Mouse (Mus musculus): ENCODE measurements around the gene Rho. TPM values are rescaled to one million over a fixed set of nuclear protein-coding genes. Genes with fewer than 3 reads are reported as not detected.
A peak's percentile ranks its signal among the peaks of the same experiment; 100 is the strongest.

Gene Rho
- not detected for total RNA-seq (2021)

DNA sequence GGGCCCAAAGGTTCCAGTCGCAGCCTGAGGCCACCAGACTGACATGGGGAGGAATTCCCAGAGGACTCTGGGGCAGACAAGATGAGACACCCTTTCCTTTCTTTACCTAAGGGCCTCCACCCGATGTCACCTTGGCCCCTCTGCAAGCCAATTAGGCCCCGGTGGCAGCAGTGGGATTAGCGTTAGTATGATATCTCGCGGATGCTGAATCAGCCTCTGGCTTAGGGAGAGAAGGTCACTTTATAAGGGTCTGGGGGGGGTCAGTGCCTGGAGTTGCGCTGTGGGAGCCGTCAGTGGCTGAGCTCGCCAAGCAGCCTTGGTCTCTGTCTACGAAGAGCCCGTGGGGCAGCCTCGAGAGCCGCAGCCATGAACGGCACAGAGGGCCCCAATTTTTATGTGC, at the start of gene Rho:
Gene Rho (plus strand): TSS at position 110 of the 400 bp plus-strand sequence.
- intact Hi-C loops (cut with DNase I): no loop called here
- no peak for DNase-seq

DNA sequence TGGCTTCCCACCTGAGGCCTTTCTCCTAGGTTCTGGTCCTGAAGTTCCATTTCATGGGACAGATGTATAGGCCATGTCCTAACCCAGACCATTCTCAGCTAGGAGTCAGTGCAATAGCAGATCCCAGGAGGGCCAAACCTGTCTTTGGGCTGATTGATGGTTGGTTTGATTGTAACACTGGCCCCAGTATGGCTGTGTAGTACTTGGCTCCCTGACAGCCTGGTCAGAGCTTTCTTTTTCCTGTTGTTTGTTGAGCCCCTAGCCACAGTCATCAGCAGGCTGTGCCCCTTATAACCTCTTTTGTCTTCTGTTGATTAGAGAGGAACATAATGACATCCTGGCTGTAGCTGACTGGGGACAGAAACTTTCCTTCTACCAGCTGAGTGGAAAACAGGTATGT, 47.5 kb upstream of the Rho start:
- DNase-seq: no peak
- intact Hi-C loops (cut with DNase I): no loop called here

DNA sequence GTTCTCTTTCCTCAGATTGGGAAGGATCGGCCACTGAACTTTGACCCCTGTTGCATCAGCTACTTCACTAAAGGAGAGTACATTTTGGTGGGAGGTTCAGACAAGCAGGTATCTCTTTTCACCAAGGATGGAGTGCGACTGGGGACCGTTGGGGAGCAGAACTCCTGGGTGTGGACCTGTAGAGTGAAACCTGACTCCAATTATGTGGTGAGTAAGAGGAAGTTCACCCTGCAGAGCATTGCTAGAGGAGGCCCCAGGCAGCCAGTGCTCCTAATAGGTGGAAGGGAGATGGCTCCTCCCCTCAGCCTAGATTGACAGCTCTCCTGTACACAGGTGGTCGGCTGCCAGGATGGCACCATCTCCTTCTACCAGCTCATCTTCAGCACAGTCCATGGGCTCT, 44.7 kb upstream of the Rho start:
- no peak for DNase-seq
- intact Hi-C loops (cut with DNase I): loop anchor here (2.0 kb wide), 1 partner anchor 32 kb away; no protein-coding TSS in a partner anchor

DNA sequence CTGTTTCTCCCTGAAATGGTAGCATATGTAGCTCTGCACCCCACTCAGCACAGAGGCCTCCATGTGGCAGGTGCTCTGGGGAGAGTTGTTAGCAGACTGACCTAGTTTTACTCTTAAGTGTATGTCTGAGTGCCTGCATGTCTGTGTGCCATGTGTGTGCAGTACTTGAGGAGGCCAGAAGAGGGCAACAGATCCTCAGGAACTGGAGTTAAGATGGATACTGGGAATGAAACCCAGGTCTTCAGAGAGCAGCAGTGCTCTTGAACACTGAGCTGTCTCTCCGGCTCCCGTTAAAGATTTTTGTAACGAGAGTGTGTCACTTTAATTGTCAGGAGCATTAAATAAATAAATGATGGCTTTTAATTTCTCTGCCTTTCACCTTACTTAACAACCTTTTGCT, 43.3 kb upstream of the Rho start:
- intact Hi-C loops (cut with DNase I): no loop called here
- DNase-seq: no peak

DNA sequence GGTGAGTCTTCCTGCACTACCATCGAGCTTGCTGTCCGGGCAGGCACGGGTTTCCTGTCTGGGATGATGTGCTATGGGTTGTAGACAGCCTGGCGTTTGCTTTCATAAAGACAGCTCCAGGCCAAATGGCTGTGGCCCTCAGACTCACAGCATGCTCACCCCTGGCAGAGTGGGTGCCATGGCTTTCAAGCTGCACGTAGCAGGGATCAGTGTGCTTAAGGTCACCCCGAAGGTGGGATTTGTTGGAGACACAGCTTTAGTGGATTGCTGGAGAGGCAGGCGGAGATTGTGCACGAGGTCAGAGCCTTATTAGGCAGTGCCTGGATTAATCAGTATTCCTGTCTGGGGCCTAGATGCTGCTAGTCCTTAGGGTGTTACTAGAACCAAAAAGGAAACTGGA, 40.9 kb upstream of the Rho start:
- intact Hi-C loops (cut with DNase I): no loop called here
- DNase-seq: no peak

DNA sequence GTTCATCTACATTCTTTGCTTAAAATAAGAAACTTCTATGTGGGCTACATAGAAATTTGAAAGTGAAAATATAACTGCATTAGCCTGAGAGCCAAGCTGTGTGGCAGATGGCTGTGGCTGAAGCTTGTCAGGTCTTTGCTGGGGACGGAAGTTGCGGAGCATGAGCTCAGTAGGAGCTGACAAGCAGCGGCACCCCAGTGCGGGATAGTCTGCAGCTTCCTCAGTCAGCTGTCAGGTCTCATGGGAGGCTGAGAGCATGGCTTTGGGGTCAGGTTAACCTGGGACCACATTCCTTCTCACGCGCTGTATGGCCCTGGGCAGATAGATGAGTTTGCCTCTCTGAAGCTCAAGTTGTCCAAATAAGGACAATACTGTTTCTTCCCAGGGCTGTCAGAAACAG, 40.5 kb upstream of the Rho start:
- intact Hi-C loops (cut with DNase I): no loop called here

DNA sequence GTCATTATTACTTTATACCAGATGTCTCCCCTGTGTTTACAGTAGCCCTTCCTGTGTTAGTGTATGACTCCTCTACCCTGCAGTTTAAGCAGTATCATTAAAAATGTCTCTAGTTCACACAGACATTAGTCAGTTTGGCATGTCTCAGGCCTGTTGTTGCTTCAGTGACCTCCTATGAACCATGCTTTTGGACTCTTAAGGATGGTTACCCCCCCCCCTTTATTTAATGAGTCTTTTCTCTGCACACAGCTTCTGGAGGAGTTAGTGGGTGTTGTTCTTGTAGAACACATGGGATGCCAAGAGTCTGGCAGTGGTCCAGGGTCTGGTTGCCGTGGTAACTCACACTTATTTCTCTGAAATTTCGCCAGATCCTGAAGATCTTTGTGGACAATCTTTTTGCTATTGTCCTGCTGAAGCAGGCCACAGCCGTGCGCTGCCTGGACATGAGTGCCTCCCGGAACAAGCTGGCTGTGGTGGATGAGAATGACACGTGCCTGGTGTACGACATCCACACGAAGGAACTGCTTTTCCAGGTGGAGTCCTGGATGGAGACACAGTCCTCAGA, 40.0 kb upstream of the Rho start:
- peak; percentile 40 to 47 for DNase-seq
- intact Hi-C loops (cut with DNase I): no loop called here

More for the DNA sequence above, 40.5 kb upstream of the Rho start:
- no peak for DNase-seq

DNA sequence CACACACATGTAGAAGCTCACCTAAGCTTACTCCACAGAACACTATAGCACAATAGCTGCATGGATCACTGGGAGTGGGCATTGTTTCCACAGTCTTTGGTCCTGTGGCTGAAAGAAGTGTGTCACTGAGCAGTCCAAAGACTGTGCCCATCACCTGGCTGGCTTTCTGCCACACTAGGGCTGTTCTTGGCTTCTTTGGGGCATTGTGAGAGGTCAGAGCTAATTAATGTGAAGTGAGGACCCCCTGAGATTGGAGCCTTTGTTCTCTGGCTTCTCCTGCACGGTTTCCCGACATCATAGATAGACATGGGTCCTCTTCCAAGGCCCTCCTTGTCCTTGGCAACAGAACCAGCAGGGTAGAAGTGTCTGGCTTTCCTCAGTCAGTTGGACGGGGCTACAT, 39.2 kb upstream of the Rho start:
- intact Hi-C loops (cut with DNase I): no loop called here
- DNase-seq: no peak

DNA sequence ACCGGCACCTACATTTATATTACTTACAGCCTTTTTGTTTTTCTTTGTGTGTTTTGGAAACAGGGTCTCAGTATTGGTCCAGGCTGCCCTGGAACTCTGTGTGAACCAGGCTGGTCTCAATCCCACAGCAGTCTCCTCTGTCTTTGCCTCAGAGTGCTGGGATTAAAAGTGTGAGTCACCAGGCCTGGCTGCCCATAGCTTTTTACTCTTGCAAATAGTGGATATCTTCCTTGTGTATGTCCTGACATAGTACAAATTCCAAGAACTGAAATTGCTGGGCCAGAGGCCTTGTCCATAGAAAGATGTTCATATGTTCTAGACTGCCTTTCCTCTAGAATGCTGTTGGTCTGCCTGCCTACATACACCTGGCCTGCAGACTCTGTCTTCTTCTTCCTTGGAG, 35.2 kb upstream of the Rho start:
- intact Hi-C loops (cut with DNase I): loop anchor here (5.0 kb wide), 1 partner anchor 231 kb away; no protein-coding TSS in a partner anchor
- DNase-seq: no peak

DNA sequence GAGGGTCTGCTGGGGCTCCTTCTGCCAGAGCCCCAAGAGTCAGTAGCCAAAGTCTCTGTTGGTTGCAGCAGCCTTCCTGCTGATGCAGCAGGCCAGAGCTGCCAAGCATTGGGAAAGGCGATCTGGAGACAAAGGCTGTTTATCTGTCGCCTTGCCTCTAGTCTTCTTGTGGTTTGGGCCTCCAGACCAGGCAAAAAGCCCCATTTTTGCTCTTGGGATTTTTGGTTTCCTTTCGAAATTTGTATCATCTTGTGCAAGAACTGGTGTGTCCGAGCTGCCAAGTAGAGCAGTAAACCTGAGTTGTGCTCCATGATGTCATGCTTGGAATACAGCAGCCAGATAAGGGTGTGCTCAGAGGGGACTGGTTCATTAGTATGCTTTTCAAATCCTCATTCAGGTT, 34.4 kb upstream of the Rho start:
- peak; percentile 56 to 61 for DNase-seq
- intact Hi-C loops (cut with DNase I): loop anchor here (5.0 kb wide), 1 partner anchor 230 kb away; no protein-coding TSS in a partner anchor

DNA sequence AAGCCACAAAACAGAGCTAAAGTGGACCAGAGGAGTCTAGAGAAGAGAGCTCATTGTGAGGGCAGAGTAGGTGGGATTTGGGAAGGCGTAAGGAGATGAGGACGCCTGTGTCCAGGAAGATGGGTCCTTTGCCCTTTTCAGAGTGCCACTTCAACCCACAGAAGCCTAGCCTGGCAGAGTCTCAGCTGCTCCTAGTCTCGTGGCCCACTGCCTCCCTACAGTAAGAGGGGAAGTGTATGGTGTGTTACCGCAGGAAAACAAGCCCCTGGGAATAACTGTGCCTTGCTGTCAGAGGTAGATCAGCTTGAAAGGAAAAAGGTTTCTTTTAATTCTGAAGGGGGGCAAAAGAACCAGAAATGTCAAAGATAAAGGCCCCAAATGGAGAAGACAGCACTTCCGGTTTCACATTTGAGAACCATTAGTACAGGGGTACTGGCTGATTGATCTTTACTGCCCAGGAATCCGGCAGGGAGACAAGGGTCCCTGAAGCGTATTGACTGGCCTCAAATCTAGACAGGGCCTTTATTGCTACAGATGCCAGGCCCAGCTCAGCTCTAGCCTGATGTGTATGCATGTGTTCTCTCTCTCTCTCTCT, 33.5 kb upstream of the Rho start:
- DNase-seq: no peak
- intact Hi-C loops (cut with DNase I): loop anchor here (5.0 kb wide), 1 partner anchor 229 kb away; no protein-coding TSS in a partner anchor

DNA sequence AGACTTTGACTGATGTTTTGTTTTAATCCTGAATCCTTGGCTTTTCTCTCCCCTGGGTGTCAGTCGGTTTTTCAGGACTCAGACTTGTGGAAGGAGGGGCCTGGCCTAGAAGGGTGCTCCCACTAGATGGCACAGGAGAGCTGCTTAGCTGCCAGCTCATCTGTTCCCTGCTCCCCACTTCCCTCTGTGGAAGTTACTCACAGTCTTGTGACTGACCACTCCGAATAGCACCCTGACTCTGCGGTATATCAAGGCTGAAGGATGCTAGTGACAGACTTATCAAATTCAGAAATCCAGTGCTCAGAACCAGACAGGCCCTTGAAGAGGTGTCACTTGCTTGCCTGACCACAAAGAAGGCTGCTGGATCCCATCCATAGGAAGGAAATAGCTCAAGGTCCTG, 30.5 kb upstream of the Rho start:
- peak; percentile 81 to 83 for DNase-seq
- intact Hi-C loops (cut with DNase I): loop anchor here (1.0 to 2.0 kb wide), 3 partner anchors 54 to 106 kb away; no protein-coding TSS in a partner anchor

DNA sequence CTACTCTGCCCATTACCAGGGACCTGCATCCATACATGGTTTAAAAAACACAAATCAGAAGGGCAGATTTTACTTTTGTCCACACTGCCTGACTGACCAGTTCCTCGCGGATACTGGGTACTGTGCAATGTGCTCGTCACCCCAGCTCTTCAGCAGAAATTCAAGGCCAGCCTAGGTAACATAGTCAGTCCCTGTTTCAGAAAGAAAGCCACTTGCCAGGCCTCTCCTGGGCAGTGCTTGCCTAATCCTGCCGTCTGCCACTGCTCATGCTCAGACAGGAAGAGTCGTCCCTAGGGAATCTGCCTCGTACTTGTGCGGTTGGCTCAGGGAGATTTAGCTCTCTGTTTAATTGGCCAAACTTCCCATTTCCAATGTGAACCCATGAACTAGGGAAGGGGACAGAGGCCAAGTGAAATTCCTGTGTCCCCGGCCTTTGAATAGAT, 30.0 kb upstream of the Rho start:
- peak; percentile 52 to 67 for DNase-seq
- intact Hi-C loops (cut with DNase I): loop anchor here (1.0 to 2.0 kb wide), 3 partner anchors 55 to 106 kb away; no protein-coding TSS in a partner anchor

DNA sequence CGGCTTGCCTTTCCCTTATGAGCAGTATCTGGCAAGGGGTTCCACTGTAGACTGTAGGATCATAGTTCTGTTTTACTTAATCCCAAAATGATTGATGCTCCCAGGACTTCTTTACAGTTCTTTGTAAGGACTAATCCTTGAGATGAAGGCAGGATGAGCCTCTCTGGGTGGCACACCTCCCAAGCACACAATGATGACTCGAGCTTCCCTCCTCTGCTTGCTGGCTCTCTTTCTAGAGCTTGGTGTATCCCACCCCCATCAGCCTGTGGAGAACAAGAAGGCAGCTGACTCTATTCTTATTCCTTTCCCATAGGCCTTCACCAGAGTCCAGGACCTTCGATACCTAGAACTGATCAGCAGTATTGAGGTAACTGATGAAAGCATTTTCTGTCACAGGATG, 29.0 kb upstream of the Rho start:
- intact Hi-C loops (cut with DNase I): no loop called here
- no peak for DNase-seq

DNA sequence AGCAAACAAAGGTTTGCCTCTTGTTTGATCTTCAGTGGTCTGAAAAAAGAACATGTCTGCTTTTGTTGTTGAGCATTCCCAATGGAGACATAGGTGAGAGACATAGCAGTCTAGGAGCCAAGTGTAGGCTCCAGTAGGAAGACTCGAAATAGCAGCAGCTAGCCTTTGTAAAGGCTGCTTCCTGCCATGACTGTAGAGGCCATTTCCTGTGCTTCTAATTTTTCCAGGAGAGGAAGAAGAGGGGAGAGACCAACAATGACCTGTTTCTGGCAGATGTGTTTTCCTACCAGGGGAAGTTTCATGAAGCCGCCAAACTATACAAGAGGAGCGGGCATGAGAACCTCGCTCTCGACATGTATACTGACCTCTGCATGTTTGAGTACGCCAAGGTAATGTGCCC, 26.0 kb upstream of the Rho start:
- intact Hi-C loops (cut with DNase I): no loop called here
- DNase-seq: no peak

DNA sequence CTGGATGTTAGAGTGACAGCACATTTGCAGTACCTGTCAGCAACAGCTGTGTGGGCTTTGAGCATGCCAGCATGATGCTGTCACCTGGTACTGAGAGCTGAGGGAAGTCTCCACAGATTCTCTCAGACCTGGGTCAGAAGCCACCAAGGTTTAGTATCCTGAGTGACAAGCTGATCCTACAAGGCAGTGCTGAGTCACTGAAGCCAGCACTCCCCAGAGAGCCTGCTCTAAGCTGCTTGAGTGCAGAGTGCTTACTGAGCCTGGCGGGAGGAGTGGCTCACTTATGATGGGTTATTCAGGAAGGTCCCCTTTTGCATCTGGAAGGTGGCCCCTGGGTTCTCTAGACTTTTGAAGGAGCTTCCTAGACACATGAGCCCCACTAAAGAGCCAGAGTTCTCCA, 25.1 kb upstream of the Rho start:
- intact Hi-C loops (cut with DNase I): no loop called here

DNA sequence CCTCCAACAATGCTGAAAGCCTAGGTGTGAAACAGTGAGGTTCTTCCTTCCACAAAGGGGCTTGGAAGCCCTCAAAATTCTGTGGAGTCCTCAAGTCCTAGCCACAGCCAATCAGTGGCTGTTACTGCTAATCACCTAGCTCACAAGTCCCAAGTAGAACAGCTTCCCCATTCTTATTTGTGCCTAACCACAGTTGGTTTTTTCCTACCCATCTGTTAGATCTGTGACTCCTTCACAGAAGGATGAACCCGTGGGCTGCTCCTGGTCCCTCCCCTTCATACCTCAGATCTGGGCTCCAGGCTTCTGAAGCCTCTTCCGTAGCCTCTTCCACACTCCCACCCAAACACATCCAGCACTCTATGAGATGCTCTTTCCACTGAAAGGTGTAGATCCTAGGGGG, 24.7 kb upstream of the Rho start:
- no peak for DNase-seq
- intact Hi-C loops (cut with DNase I): no loop called here

More for the DNA sequence above, 25.1 kb upstream of the Rho start:
- no peak for DNase-seq

DNA sequence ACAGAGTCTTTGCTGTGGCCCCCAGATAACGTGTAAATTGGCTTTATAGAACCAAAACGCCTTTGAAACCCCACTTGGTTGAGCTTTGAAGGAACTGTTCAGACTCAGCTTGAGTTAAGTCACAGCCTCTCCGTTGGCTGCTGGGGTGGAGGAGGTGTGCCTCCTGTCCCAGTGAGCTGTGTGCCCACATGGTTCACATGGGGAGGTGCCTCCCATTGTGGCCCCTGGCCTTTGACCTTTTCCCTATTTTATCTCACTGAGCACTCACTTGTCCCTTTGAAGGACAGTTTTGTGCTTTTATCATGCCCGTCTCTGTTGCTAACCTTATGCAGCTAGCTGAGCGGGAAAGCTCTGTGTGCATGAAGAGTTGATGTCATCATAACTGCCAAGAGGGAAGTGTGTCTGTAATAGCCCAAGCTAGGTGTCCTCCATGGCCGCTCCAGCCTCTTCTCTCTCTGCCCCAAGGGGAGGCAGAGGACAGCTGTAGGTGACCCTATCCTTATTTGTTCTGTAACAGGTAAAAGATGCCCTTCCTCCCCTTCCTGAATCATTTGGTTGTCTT, 23.0 kb upstream of the Rho start:
- DNase-seq: no peak
- intact Hi-C loops (cut with DNase I): no loop called here

DNA sequence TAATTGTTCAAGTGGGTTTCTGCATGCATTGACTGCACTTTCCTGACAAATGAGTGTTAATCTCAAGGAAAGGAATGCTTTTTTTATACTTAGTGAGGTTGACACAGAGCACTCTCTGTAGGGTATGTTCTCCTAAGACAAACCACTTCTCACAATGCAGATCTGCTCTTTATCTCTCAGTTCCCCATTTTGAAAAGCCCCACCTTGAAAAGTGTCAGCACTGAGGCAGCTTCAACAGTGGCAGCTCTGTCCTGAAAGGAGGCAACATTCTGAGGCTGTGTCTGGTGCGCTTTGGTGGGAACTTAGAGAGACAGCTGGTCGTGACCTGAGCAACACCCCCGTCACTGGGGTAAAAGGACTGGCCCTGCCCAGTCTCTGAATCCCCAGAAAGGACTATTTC, 22.5 kb upstream of the Rho start:
- intact Hi-C loops (cut with DNase I): no loop called here
- DNase-seq: no peak

DNA sequence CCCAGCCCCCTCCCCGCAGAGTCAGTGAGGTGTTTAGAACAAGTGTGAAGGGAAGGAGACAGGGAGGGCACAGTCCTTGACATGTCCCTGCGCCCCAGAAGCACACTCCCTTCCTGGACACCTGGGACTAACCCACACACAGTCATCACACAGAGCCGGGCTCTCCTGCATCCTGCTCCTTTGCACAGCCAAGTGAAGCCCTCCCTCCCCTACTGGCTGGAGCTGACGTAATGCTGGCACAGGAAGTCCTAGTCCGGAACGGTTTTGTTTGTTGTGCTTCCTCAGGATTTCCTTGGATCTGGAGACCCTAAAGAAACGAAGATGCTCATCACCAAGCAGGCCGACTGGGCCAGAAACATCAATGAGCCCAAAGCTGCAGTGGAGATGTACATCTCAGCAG, 21.6 kb upstream of the Rho start:
- peak; percentile 69 to 76 for DNase-seq
- intact Hi-C loops (cut with DNase I): no loop called here

DNA sequence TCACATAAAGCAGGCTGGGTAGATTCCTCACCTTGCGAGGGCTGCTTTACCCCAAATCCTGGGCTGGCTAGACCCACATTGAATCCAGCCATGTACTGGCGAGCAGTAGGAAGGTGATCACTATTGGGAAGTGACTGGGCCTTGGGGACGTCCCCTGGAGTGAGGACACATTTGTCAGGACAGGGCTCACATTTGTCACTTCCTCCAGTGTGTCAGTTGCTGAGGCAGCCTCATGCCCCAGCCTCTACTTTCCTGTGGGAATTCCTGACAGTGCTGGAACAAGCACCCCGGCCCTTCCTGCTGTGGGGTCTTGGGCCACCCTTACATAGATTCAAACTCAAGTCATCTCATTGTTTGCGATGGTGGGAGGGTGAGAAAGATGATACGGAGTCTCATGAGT, 19.8 kb upstream of the Rho start:
- DNase-seq: no peak
- intact Hi-C loops (cut with DNase I): no loop called here

DNA sequence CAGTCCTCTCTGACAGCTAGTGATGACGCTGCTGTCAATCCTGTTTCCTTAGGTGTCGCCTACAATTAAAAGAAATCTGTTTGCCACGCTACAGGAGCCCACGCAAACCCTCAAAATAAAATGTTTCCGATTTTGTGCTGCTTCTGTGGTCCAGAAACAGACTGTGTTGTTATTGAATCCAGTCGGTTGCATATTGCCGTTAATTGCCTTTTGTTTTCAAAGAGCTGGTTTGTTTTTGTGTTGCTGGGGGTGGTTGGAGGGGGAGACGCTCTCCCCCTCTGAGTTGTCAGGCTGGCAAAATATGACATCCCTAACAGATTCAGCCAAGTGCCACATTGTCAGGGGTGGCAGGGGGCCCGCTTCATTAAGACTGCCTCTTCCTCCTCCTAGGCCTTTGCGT, 18.1 kb upstream of the Rho start:
- intact Hi-C loops (cut with DNase I): no loop called here

More for the DNA sequence above, 18.1 kb upstream of the Rho start:
- DNase-seq: no peak
